Mouse (Mus musculus): ENCODE data around the gene Gba. TPM values are rescaled to one million over a fixed set of nuclear protein-coding genes. Genes with fewer than 3 reads are reported as not detected.

The Gba gene
- total and polyA plus RNA-seq, 3 experiments = 63.6 to 65.3 (median 64.1) TPM

DNA sequence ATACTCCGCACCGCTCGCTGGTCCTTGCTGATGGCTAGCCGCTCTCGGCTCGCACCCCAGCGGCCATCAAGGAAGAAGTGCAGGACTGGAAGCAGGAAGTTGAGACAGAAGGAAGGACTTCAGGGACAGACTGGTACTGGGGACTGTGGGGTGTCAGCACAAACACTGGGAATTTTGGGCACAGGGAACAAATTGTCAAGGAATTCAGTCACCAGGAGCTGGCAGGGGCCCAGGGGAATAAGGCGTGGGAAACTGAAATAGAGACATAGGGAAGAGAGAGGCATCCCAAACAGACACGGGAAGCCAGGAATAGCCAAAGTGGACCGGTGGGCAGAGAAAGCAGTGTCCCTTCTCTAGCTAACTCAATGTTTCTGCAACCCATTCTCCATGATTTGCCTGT is 33.8 kb downstream of the Gba start:
- Histone ChIP-seq H3K9me3 (replicated peaks; ENCODE audit: low read length) (no peaks in the 10 kb centered on the region), H3K4me3 (replicated peaks in 1 of 3; ENCODE audit: low read depth in 2 of 3, low read length in 2 of 3, poor library complexity in 1 of 3) (no peak overlapping the region), H3K27me3 (replicated peaks) (no peaks in the 10 kb centered on the region), H3K9ac (ENCODE audit: insufficient read depth, low read depth) (no peak overlapping the region), H3K4me1 (ENCODE audit: control insufficient read depth in 1 of 2, insufficient read depth in 2 of 2) (peaks cover 15 to 28% of the 10 kb centered on the region in 2 experiments), H3K79me2 (replicated peaks; ENCODE audit: control insufficient read depth, extremely low read depth, insufficient read depth, poor library complexity, severe bottlenecking) (no peaks in the 10 kb centered on the region), H3K27ac (ENCODE audit: insufficient read depth, low read depth) (no peak overlapping the region), H3K36me3 (replicated peaks in 1 of 2; ENCODE audit: control insufficient read depth in 1 of 2, insufficient read depth in 1 of 2, low read length in 1 of 2) (peaks cover 31 to 55% of the 10 kb centered on the region in 2 experiments), H3K4me2 (ENCODE audit: insufficient read depth, low read depth, poor library complexity, severe bottlenecking) (no peak overlapping the region)
- in situ Hi-C loops (cut with MboI; ENCODE audit: low pct_ligation_motif_present, low pct_unique_long_range_greater_than_20kb, low sequenced_read_pairs) = no loop called here
- DNase-seq (ENCODE audit: extremely low read depth) = no peak
- TF ChIP-seq ETS1 (conservative IDR thresholded peaks at IDR 0.05; ENCODE audit: low read depth, low read length) (no peak), MYC (IDR thresholded peaks at IDR 0.05; ENCODE audit: low read depth, low read length) (no peak), MAFK (IDR thresholded peaks at IDR 0.05; ENCODE audit: insufficient replicate concordance, low read length) (no peak), ELF1 (IDR thresholded peaks at IDR 0.05; ENCODE audit: low read depth, low read length) (no peak), POLR2A (IDR thresholded peaks at IDR 0.05; ENCODE audit: low read depth, low read length) (no peak), RAD21 (IDR thresholded peaks at IDR 0.05; ENCODE audit: low read depth, low read length) (no peak)
- dilution Hi-C loops (cut with MboI; ENCODE audit: extremely low pct_ligation_motif_present, extremely low pct_unique_long_range_greater_than_20kb, low sequenced_read_pairs) = no loop called here

DNA sequence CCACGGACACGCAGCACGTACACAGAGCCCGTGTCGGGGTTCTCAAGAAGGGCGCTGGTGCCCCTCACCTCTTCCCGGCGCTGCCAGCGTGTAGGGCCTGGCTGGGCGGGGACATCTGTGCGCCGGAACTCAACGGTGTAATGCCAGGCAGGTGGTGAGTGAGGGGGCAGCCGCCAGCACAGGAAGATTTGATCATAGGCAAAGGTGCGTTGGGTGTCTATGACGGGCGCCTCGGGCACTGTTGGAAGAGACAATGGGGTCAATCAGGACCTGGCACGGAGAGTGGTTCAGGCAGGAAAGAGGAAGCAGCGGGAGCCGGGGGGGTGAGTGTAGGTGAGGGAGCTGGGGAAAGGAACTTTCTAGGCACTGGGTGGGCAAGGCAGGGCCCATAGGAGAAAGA is 35.0 kb downstream of the Gba start:
- H3K4me3 ChIP-seq (replicated peaks in 1 of 3; ENCODE audit: low read depth in 2 of 3, low read length in 2 of 3, poor library complexity in 1 of 3) = no peak overlapping the region
- no peaks in the 10 kb centered on the region for H3K27me3 ChIP-seq (replicated peaks)
- H3K9me3 ChIP-seq (replicated peaks; ENCODE audit: low read length) = no peaks in the 10 kb centered on the region
- H3K4me1 ChIP-seq (ENCODE audit: control insufficient read depth in 1 of 2, insufficient read depth in 2 of 2) = peaks cover 14 to 21% of the 10 kb centered on the region in 2 experiments
- no peak overlapping the region for H3K9ac ChIP-seq (ENCODE audit: insufficient read depth, low read depth)
- H3K36me3 ChIP-seq (replicated peaks in 1 of 2; ENCODE audit: control insufficient read depth in 1 of 2, insufficient read depth in 1 of 2, low read length in 1 of 2) = peaks cover 39 to 64% of the 10 kb centered on the region in 2 experiments
- H3K79me2 ChIP-seq (replicated peaks; ENCODE audit: control insufficient read depth, extremely low read depth, insufficient read depth, poor library complexity, severe bottlenecking) = no peaks in the 10 kb centered on the region
- no peak for DNase-seq (ENCODE audit: extremely low read depth)
- dilution Hi-C loops (cut with MboI; ENCODE audit: extremely low pct_ligation_motif_present, extremely low pct_unique_long_range_greater_than_20kb, low sequenced_read_pairs) = no loop called here
- H3K4me2 ChIP-seq (ENCODE audit: insufficient read depth, low read depth, poor library complexity, severe bottlenecking) = no peak overlapping the region
- in situ Hi-C loops (cut with MboI; ENCODE audit: low pct_ligation_motif_present, low pct_unique_long_range_greater_than_20kb, low sequenced_read_pairs) = no loop called here
- no peak overlapping the region for H3K27ac ChIP-seq (ENCODE audit: insufficient read depth, low read depth)
- TF ChIP-seq CHD1 (IDR thresholded peaks at IDR 0.05; ENCODE audit: low read depth, low read length) = no peak
- no peak for TF ChIP-seq ZMIZ1 (IDR thresholded peaks at IDR 0.05; ENCODE audit: low read depth, low read length)
- TF ChIP-seq ETS1 (conservative IDR thresholded peaks at IDR 0.05; ENCODE audit: low read depth, low read length) = no peak
- no peak for TF ChIP-seq MAZ (IDR thresholded peaks at IDR 0.05; ENCODE audit: low read depth, low read length)
- TF ChIP-seq RCOR1 (conservative IDR thresholded peaks at IDR 0.05; ENCODE audit: low read depth, low read length) = no peak
- TF ChIP-seq USF1 (IDR thresholded peaks at IDR 0.05; ENCODE audit: low read depth, low read length) = no peak
- no peak for TF ChIP-seq KAT2A (IDR thresholded peaks at IDR 0.05; ENCODE audit: insufficient replicate concordance, low read length)
- no peak for TF ChIP-seq CTCF (conservative IDR thresholded peaks at IDR 0.05 in 1 of 2, IDR thresholded peaks at IDR 0.05 in 1 of 2; ENCODE audit: low read depth in 2 of 2, low read length in 2 of 2)
- TF ChIP-seq MYC (IDR thresholded peaks at IDR 0.05; ENCODE audit: low read depth, low read length) = no peak
- TF ChIP-seq NELFE (IDR thresholded peaks at IDR 0.05; ENCODE audit: low read depth, low read length) = no peak
- no peak for TF ChIP-seq MEF2A (IDR thresholded peaks at IDR 0.05; ENCODE audit: borderline replicate concordance, low read depth, low read length)
- no peak for TF ChIP-seq ZC3H11A (IDR thresholded peaks at IDR 0.05; ENCODE audit: low read depth, low read length)
- no peak for TF ChIP-seq IRF4 (IDR thresholded peaks at IDR 0.05; ENCODE audit: low read depth, low read length)
- no peak for TF ChIP-seq MXI1 (IDR thresholded peaks at IDR 0.05; ENCODE audit: low read depth, low read length)
- TF ChIP-seq SIN3A (IDR thresholded peaks at IDR 0.05; ENCODE audit: low read length) = no peak

Measured in CH12.LX (cell line).